Mouse (Mus musculus) kidney, adult 2 months (tissue): Measurements from ENCODE around the gene Tbxas1.

ENCODE experiments used
- CTCF ChIP-seq: fragments of 200-500 bp; conservative IDR thresholded peaks from 2 replicates; pipeline ENCODE4 v1.5.1; 2011; ENCODE audit warnings: low read depth, mild to moderate bottlenecking, control low read depth, low read length, moderate library complexity, mixed read lengths; ENCODE audit not compliant: insufficient read depth, insufficient read length
- POLR2A ChIP-seq: fragments of 200-500 bp; IDR thresholded peaks from one replicate; pipeline ENCODE4 v1.6.1; 2011; ENCODE audit warnings: low read depth, low read length, control low read depth

GRCm38 (mm10) chr6:39003126-39003525 lies 127.9 kb downstream of the Tbxas1 start:
- TF ChIP-seq CTCF (no peak), POLR2A (no peak)
